Mouse (Mus musculus): ENCODE results near the gene Olfr262. TPM values are rescaled to one million over a fixed set of nuclear protein-coding genes. Genes with fewer than 3 reads are reported as not detected.

Olfr262 gene
- not detected for polyA plus RNA-seq (2015; fragmentation: Illumina TruSeq; extraction: RNeasy Lipid Tissue Mini Kit (QIAGEN cat#74804); ENCODE audit: low read depth, low replicate concordance)

GRCm38 (mm10) chr19:12241559-12241958 lies at the start of gene Olfr262:
Olfr262 (minus strand) TSS chr19:12241659.

GRCm38 (mm10) chr19:12279554-12279953 lies 38.1 kb upstream of the Olfr262 start, which contains the start of gene Olfr1434:
Olfr1434 (plus strand) TSS chr19:12279854.

GRCm38 (mm10) chr19:12260732-12261131 lies 19.3 kb upstream of the Olfr262 start, which contains the start of gene Olfr235:
Olfr235 (plus strand) TSS chr19:12261032.

GRCm38 (mm10) chr19:12232496-12232895 lies 9.0 kb downstream of the Olfr262 start, which contains the start of gene Olfr1432:
Olfr1432 (minus strand) TSS chr19:12232596.

DNA sequence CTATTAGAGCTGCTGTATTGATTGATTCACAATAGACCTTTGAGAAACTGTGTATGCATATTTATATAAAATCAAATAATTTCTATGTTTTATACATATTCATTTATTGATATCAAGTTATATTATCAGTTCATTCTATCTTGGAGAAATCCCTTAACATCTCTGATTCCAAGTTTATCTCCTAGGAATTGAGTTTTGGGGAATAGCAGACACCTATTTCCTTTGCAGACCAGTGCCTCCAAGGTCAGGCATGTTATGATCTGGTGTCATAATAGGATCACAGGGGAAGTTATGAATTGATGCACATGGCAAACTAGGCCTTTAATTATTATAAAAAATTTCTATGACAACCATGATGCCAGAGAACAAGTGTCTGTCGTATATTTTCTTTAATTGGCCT lies 41.1 kb downstream of the Olfr262 start, which contains the start of gene Olfr1431:
TSS of gene Olfr1431 (plus strand) at position 301 of the 400 bp plus-strand sequence.

Other genes with a start within 250 kb of the Olfr262 start
- not detected for gene Olfr1423, start 200.3 kb downstream of the Olfr262 start, polyA plus RNA-seq (2015; fragmentation: Illumina TruSeq; extraction: RNeasy Lipid Tissue Mini Kit (QIAGEN cat#74804); ENCODE audit: low read depth, low replicate concordance)
- gene Olfr1424, start 179.0 kb downstream of the Olfr262 start, polyA plus RNA-seq (2015; fragmentation: Illumina TruSeq; extraction: RNeasy Lipid Tissue Mini Kit (QIAGEN cat#74804); ENCODE audit: low read depth, low replicate concordance) = not detected
- gene Olfr1425, start 163.9 kb downstream of the Olfr262 start, polyA plus RNA-seq (2015; fragmentation: Illumina TruSeq; extraction: RNeasy Lipid Tissue Mini Kit (QIAGEN cat#74804); ENCODE audit: low read depth, low replicate concordance) = not detected
- gene Olfr1426, start 149.6 kb downstream of the Olfr262 start, polyA plus RNA-seq (2015; fragmentation: Illumina TruSeq; extraction: RNeasy Lipid Tissue Mini Kit (QIAGEN cat#74804); ENCODE audit: low read depth, low replicate concordance) = not detected
- gene Olfr1427, start 138.3 kb downstream of the Olfr262 start, polyA plus RNA-seq (2015; fragmentation: Illumina TruSeq; extraction: RNeasy Lipid Tissue Mini Kit (QIAGEN cat#74804); ENCODE audit: low read depth, low replicate concordance) = not detected
- not detected for gene Olfr1428, start 125.8 kb downstream of the Olfr262 start, polyA plus RNA-seq (2015; fragmentation: Illumina TruSeq; extraction: RNeasy Lipid Tissue Mini Kit (QIAGEN cat#74804); ENCODE audit: low read depth, low replicate concordance)
- gene Olfr76, start 118.5 kb downstream of the Olfr262 start, polyA plus RNA-seq (2015; fragmentation: Illumina TruSeq; extraction: RNeasy Lipid Tissue Mini Kit (QIAGEN cat#74804); ENCODE audit: low read depth, low replicate concordance) = not detected
- gene Olfr1555-ps1, start 71.5 kb downstream of the Olfr262 start, polyA plus RNA-seq (2015; fragmentation: Illumina TruSeq; extraction: RNeasy Lipid Tissue Mini Kit (QIAGEN cat#74804); ENCODE audit: low read depth, low replicate concordance) = not detected
- not detected for gene Olfr1431, start 41.0 kb downstream of the Olfr262 start, polyA plus RNA-seq (2015; fragmentation: Illumina TruSeq; extraction: RNeasy Lipid Tissue Mini Kit (QIAGEN cat#74804); ENCODE audit: low read depth, low replicate concordance)
- gene Olfr1432, start 9.1 kb downstream of the Olfr262 start, polyA plus RNA-seq (2015; fragmentation: Illumina TruSeq; extraction: RNeasy Lipid Tissue Mini Kit (QIAGEN cat#74804); ENCODE audit: low read depth, low replicate concordance) = not detected
- not detected for gene Olfr235, start 19.4 kb upstream of the Olfr262 start, polyA plus RNA-seq (2015; fragmentation: Illumina TruSeq; extraction: RNeasy Lipid Tissue Mini Kit (QIAGEN cat#74804); ENCODE audit: low read depth, low replicate concordance)
- gene Olfr1434, start 38.2 kb upstream of the Olfr262 start, polyA plus RNA-seq (2015; fragmentation: Illumina TruSeq; extraction: RNeasy Lipid Tissue Mini Kit (QIAGEN cat#74804); ENCODE audit: low read depth, low replicate concordance) = not detected
- gene Olfr1436, start 57.5 kb upstream of the Olfr262 start, polyA plus RNA-seq (2015; fragmentation: Illumina TruSeq; extraction: RNeasy Lipid Tissue Mini Kit (QIAGEN cat#74804); ENCODE audit: low read depth, low replicate concordance) = not detected
- not detected for gene Olfr1437, start 83.4 kb upstream of the Olfr262 start, polyA plus RNA-seq (2015; fragmentation: Illumina TruSeq; extraction: RNeasy Lipid Tissue Mini Kit (QIAGEN cat#74804); ENCODE audit: low read depth, low replicate concordance)
- gene Olfr1438-ps1, start 94.3 kb upstream of the Olfr262 start, polyA plus RNA-seq (2015; fragmentation: Illumina TruSeq; extraction: RNeasy Lipid Tissue Mini Kit (QIAGEN cat#74804); ENCODE audit: low read depth, low replicate concordance) = not detected
- not detected for gene Olfr1440, start 145.6 kb upstream of the Olfr262 start, polyA plus RNA-seq (2015; fragmentation: Illumina TruSeq; extraction: RNeasy Lipid Tissue Mini Kit (QIAGEN cat#74804); ENCODE audit: low read depth, low replicate concordance)
- not detected for gene Olfr1441, start 175.8 kb upstream of the Olfr262 start, polyA plus RNA-seq (2015; fragmentation: Illumina TruSeq; extraction: RNeasy Lipid Tissue Mini Kit (QIAGEN cat#74804); ENCODE audit: low read depth, low replicate concordance)
- gene Pfpl, start 186.2 kb upstream of the Olfr262 start, polyA plus RNA-seq (2015; fragmentation: Illumina TruSeq; extraction: RNeasy Lipid Tissue Mini Kit (QIAGEN cat#74804); ENCODE audit: low read depth, low replicate concordance) = not detected
- gene Mpeg1, start 219.1 kb upstream of the Olfr262 start, polyA plus RNA-seq (2015; fragmentation: Illumina TruSeq; extraction: RNeasy Lipid Tissue Mini Kit (QIAGEN cat#74804); ENCODE audit: low read depth, low replicate concordance) = 18.2 TPM

Data from brain, adult 10 weeks (tissue).